Mouse (Mus musculus): ENCODE measurements around the gene Slc22a16. TPM values are rescaled to one million over a fixed set of nuclear protein-coding genes. Genes with fewer than 3 reads are reported as not detected.
"Not testable (repeated sequence)": the region's sequence is repeated elsewhere in the genome, so short reads cannot be mapped to it uniquely, and the experiment has no call there.

The Slc22a16 gene
- not detected for total RNA-seq (2021)
- long read RNA-seq, experiment 1, result 0 reads
- long read RNA-seq, experiment 2, result 0 reads

- no peak for DNase-seq
Observed at GRCm38 (mm10) chr10:40570036-40570435, at the start of gene Slc22a16. Gene Slc22a16 (plus strand): TSS chr10:40570336.

DNA sequence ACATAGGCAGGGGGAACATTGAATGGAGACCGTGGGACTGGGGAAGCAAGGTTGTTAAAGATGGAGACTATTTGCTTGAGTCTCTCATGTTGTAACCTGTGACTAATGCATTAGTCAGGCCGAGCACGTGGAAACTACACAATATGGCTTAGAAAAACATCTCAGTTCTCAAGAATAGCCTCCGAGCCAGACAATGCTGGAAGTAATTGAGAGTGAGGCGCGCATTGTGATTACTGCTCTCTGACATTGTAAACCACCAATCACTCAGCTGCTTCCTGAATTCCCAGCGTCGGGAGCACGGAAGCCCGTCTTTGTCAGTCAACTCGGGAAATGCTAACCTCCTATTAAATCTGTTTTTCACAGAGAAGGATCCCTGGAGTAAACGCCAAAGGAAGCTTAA, 48.6 kb upstream of the Slc22a16 start:
- DNase-seq, result no peak

DNA sequence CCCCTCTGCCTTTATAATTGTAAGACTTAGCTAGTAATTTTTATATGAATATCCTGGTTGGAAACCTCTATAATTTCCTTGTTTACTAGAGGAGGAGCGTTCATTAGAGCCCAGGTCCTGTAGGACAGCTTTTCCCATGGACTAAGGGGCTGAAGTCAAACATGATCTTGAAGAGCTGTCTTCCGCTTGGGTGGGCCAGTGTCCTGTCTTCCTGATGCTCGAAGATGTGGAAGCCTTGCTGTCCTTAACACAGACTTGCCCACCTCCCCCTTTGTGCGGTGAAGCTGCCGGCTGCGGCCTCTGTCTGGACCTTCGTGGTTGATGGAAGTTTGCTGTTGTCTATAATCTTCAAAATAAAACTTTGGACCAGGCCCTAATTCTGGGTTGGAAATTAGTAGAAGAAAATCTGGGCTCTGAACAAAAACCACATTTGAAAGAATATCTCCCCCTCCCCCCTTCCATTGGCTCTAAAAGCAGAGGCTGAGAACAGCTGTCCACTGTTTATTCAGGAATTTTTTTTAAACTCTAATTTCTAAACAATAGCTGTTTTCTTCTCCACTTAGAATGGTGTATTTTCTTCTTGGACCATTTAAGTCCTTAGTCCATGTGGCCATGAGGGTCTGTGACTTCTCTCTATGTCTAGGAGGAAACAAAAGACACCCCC, 46.7 kb upstream of the Slc22a16 start:
- DNase-seq, result no peak

DNA sequence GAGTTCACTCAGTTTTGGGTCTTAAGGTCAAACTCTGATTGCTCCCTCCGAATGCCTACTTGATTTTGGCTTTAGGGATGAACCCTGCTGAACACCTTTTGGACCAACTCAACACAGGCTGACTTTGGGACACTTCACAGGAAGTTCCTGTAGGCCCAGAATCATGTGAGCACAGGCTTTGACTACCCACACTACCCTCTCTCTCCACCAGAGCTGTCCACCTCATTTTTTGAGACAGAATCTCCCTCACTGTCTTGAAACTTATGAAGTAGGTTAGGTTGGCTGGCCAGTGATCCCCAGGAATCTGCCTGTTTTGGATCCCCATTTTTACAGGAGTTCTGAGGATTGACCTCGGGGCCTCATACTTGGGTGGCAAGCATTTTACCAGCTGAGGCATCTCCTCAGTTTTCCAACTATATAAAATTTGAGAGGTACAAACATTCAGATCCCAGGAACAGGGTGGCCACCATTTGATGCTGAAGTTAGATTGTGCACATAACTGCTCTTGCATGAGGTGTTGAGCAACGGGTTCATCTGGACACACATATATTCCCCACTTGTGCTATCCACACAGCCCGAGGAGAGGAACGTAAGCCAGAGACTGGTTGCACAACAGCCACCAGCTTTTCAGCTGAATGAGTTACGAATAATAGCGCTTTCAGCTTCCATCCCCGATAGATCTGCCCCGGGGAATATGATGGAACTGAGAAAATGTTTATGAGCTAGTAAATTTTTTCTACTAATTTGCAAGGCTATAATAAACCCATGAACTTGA, 45.9 kb upstream of the Slc22a16 start:
- DNase-seq, result no peak

- DNase-seq, result no peak
Observed at GRCm38 (mm10) chr10:40524991-40525390, 45.1 kb upstream of the Slc22a16 start.

- DNase-seq, result no peak
Observed at GRCm38 (mm10) chr10:40525616-40526155, 44.5 kb upstream of the Slc22a16 start.

DNA sequence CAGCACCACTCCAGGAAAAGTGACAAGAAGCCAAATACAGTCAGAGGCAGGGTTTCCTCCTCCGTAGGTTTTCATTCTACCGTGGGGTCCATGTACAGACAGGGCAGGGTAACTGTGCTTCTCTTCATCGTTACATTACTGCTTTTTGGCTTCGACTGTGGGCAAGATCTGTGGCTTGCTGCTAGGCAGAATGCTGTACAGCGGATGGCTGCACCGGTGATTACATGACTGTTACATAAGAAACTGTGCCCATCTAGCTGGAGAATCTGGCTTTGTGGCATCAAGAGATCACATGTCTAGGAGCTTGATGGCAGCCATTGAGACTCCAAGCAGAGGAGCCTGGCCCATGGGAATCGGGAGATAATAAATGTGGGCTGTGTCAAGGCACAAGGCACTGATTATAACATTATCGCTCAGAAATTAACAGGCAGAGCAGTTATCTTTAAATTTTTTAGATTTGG, 43.8 kb upstream of the Slc22a16 start:
- DNase-seq, result no peak

- no peak for DNase-seq
Observed at GRCm38 (mm10) chr10:40526986-40527385, 43.1 kb upstream of the Slc22a16 start.

DNA sequence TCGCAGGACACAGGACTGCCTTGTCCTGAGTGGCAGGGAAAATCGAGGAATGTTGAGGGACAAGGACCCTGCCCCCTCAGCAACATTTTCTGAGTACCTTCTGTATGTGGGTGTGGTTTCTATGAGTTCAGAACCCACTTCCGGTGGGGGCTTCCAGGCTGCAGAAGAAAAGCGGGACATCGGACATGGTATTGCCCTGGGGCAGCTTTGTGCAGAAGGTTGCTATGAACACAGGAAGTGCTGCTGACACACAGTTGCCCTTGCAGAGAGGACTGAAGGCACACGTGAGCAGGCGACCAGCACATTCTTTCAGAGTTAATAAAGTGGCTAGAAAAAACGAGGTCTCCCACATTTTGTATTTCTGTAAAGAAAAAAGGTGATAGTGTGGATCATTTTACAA, 42.6 kb upstream of the Slc22a16 start:
- DNase-seq, result no peak

GRCm38 (mm10) chr10:40528668-40529067, 41.5 kb upstream of the Slc22a16 start:
- no peak for DNase-seq

DNA sequence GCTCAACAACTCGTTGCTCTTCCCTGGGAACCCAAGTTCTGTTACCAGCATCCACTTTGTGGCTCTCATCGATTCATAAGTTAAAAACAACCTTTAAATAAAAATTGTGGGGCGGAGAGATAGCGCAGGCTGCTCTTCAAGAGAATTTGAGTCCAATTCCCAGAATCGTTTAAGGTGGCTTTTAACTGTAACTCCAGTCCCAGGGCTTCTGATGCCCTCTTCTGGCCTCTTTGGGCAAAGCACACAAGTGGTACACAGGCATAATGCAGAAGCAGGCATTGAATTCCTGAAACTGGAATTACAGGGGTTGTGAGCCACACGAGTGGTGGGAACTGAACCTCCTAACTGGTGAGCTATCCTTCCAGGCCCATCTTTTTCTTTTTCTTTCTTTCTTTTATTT, 40.5 kb upstream of the Slc22a16 start:
- no peak for DNase-seq

GRCm38 (mm10) chr10:40530661-40531060, 39.5 kb upstream of the Slc22a16 start:
- no peak for DNase-seq

DNA sequence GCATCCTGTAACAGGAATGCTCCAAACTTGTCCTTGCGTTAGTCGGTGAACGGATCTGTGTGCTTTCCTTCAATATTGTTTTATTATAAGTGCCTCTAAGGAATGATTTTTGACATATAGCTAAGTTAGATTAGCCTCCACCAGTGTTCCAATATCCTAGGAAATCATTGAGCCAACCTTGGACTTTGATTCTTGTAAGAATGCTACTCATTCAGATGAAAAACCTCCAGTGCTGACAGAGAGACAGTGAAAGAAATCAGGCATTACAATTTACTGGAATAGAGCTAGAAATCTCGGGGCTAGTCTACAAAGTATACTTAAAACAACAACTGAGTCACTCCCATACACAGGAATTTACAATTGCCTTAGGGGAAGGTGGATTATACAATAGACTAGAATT, 37.5 kb upstream of the Slc22a16 start:
- DNase-seq, result not testable (repeated sequence)

DNA sequence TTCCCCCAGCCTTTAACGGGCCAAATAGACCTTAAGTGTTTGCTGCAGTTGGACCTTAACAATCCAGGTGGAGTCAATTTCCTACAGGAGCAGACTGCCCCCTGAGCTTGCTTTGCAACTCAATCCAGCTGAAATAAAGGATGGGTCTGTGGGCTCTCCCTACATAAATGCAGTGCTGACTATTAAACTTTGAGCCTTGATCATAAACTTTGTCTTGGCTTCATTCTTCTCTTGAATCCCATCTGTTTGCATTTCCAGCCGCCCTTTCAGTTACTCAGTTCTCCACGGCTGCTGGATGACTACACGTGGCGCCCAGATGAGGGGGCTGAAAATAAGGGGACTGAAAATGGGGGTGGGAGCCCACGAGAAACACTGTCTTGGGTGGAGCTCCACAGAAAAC, 28.8 kb upstream of the Slc22a16 start:
- no peak for DNase-seq

- no peak for DNase-seq
Observed at GRCm38 (mm10) chr10:40549317-40549716, 20.8 kb upstream of the Slc22a16 start.

GRCm38 (mm10) chr10:40551801-40552200, 18.3 kb upstream of the Slc22a16 start:
- no peak for DNase-seq

DNA sequence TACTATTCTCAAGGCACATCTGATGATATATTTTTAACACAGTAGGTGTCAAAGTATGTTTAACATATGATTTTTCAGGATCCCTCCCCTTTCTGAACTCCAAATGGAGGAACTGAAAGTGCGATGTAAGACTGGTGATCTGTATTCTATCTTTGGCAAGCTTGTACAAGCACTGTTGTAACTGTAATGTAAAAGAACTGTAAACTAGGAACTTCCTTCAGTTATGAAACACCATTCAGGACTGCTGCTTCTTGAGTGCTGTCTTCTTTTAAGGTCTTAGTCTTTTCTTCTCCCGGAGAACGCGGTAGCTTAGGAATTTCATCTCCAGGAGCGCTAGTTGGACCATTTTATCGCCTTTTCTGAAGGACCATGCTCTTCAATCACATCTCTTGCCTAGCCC, 4.4 kb upstream of the Slc22a16 start:
- not testable (repeated sequence) for DNase-seq

GRCm38 (mm10) chr10:40575912-40576634, 5.9 kb downstream of the Slc22a16 start:
- no peak for DNase-seq

DNA sequence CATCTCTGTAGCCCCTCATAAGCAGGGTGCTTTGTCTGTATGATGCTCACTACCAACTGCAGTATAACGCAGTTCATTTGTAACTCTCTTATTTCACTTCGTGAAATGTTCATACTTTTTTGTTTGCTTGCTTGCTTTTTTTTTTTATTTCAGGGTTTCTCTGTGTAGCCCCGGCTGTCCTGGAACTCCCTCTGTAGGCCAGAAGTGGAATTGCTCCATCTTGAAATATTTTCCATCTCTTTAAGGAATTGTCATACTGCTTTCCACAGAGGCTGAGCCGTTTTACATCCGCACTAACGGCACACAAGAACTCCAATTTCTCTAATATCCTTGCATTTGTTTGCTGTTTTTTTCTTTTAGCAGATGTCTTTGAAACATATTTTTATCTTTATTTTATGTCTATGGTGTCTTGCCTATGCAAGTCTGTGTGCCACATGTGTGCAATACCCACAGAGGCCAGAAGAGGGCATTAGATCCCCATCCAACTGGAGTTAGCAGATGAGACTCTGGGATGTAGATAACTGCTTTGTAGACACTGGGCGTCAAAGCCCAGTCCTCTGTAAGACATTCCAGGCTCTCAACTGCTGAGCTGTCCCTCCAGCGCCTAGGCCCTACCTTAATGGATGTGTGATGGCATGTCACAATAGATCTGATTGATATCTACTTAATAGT, 13.6 kb downstream of the Slc22a16 start:
- no peak for DNase-seq

DNA sequence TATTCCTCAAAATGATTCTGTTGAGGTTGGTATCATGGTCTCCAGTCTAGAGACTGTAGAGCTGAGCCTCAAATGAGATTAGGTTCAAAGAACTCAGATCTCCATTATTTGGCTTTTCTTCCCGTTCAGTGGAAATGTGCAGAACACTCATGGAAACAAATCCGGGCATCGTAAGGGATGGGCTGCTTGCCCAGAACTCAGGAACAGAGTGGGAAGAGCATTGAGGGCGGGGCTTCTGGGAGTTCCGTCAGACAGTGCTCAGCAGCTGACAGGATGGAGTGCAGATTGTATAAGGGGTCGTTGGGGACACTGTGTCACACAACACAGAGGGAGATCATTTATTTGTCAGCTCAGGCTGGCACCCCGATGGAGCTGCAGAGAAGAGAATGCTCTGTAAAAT, 22.1 kb downstream of the Slc22a16 start:
- no peak for DNase-seq

- no peak for DNase-seq
Observed at GRCm38 (mm10) chr10:40597177-40597576, 27.0 kb downstream of the Slc22a16 start.
